Mouse (Mus musculus) testis, postnatal 14 days (tissue): ENCODE measurements around the gene Cog6.

Experiments used
- DNase-seq: peaks from one replicate; pipeline ENCODE4 v3.0.0; 2021; ENCODE audit warnings: low spot score

Gene Cog6

GRCm38 (mm10) chr3:52962391-52962790, 54.6 kb downstream of the Cog6 start:
- DNase-seq: no peak

GRCm38 (mm10) chr3:52961661-52962060, 55.4 kb downstream of the Cog6 start:
- no peak for DNase-seq

GRCm38 (mm10) chr3:52960951-52961350, 56.1 kb downstream of the Cog6 start:
- no peak for DNase-seq

GRCm38 (mm10) chr3:52958444-52959120, 58.5 kb downstream of the Cog6 start:
- no peak for DNase-seq

- DNase-seq: no peak
Observed at GRCm38 (mm10) chr3:52957861-52958260, 59.2 kb downstream of the Cog6 start.

GRCm38 (mm10) chr3:52956236-52956635, 60.8 kb downstream of the Cog6 start:
- DNase-seq: no peak

GRCm38 (mm10) chr3:52955481-52956019, 61.5 kb downstream of the Cog6 start:
- DNase-seq: no peak

GRCm38 (mm10) chr3:52954656-52955055, 62.4 kb downstream of the Cog6 start:
- no peak for DNase-seq

- DNase-seq: no peak
Observed at GRCm38 (mm10) chr3:52953831-52954230, 63.2 kb downstream of the Cog6 start.

GRCm38 (mm10) chr3:52948824-52949223, 68.2 kb downstream of the Cog6 start:
- DNase-seq: no peak

- DNase-seq: no peak
Observed at GRCm38 (mm10) chr3:52947444-52947843, 69.6 kb downstream of the Cog6 start.

GRCm38 (mm10) chr3:52940832-52941468, 76.1 kb downstream of the Cog6 start:
- DNase-seq: no peak

GRCm38 (mm10) chr3:52938398-52938797, 78.6 kb downstream of the Cog6 start:
- no peak for DNase-seq

GRCm38 (mm10) chr3:52937739-52938306, 79.2 kb downstream of the Cog6 start:
- no peak for DNase-seq

GRCm38 (mm10) chr3:52931956-52932355, 85.1 kb downstream of the Cog6 start:
- DNase-seq: no peak
